Mouse (Mus musculus) embryo, embryonic 10.5 days (tissue): ENCODE results near the gene Disp2.

Experiments
- DNase-seq: peaks from one replicate; pipeline ENCODE4 v3.0.0-alpha.2; 2015; ENCODE audit warnings: low spot score

The Disp2 gene

DNA sequence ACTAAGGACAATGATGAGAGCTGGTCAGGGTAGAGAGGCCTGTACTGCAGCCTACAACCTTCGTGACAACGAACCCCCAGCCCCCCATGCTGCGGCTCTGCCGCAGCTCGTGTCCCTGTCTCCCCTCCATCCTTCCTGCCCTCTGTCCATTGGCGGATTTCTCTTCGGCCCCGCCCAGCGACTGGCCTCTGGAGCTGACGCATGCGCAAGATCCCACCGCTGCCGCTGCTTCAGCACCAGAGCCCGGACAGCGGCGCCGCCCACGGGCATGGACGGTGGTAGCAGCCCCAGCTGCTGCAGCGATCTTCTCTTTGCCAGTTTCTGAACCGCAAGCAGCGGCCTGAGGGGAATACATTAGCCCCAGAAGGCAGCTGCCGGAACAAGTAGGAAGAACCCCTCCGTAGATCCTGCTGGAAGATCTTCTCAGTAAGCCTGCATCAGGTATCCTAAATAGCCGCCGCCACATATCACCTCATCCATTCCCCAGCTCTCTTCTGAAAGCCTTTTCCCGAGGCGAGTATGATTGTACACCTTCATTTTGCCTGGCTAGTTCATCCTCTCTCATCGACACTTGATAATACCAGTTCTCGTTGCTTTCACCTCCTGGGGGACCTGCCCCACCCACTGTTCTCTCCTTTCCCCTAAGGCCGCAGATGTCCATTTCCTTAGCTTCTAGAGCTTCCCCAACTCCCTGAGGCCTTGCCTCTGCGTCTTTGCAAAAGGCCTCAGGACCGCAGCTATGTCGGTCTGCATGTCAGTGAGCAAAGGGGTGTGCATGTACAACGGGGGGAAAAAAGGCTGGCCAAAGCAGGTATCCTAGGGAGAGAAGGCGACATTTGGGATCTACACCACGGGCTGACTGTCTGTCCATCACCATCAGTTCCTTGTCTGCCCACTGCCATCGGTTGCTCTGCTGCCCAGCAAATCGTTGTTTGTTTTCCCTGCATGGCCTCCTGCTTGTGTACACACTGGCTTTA, at the start of gene Disp2:
Gene Disp2, plus strand, starts transcription at position 216 of the 977 bp plus-strand sequence.
- DNase-seq = peak; percentile 97

DNA sequence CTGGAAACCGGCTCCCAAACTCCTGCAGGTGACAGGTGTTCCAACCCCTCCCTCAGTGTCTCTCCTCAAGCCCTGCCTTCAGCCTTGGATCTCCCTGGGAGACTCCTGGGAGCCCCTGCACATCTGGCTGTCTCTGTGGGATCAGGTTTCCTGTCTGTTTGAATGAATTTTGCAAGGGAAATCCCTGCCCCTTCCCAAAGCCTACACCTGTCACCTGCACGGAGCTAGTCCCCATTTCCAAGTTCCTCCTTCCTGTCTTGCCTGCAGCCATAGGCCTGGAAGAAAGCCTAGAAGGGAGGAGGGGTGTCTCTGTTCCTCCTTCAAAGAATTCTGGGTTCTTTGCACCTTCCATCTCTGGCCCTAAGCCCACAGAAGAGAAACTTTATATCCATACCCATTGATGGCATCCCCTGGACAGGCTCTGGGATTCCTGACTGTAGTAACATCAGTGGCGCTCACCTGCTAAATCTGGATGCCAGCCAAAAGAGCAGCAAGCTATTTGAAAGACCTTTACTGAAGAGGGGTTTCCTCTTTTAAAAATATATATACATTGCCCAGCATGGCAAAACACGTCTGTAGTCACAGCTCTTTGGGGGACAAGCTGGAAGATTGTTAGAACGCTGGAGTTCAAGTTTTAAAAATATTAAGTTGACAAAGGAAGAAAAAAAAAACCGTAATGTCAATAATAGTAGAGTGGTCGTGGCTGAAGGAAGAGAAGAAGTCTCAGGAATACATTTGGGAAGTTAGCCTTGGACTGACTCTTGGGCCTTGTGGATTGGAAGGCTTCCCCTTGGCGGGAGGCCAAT, 49.5 kb upstream of the Disp2 start:
- no peak for DNase-seq

DNA sequence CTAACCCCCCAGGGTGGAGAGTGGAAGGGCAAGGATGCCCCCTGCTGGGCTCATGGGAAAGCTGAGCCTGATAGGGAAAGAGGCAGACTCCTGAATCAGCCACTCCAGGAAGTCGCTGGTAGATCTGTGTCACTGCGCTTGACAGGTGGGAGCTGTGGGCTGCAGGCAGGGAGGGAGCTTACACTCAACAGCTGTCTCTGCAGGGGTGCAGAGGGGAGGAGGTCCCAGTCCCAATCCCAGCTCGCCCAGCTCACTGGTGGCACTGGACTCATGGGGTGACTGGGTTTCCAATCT, 49.0 kb upstream of the Disp2 start:
- peak; percentile 65 for DNase-seq

GRCm38 (mm10) chr2:118731981-118732380, 47.5 kb upstream of the Disp2 start:
- DNase-seq = no peak

DNA sequence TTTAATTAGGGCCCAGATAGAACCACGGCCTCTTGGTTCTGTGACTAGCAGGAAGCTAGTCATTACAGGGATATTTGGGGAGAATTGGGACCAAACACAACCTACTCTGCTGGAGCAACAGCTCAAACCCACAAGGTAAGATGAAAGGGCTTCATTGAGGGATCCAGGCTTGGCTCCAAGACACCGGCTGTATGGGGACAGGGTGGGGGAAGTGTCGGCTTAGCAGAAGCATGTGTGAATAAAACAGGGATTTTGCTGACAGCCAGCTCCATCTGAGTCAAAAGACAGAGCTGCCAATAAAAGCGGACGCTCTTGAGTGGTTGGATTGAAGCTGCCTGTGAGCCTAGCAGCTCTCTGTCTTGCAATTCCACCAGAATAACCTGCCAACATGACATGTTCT, 46.2 kb upstream of the Disp2 start:
- DNase-seq = no peak

- no peak for DNase-seq
Observed at GRCm38 (mm10) chr2:118740341-118740740, 39.2 kb upstream of the Disp2 start.

GRCm38 (mm10) chr2:118741183-118741582, 38.3 kb upstream of the Disp2 start:
- no peak for DNase-seq

- peak; percentile 83 for DNase-seq
Observed at GRCm38 (mm10) chr2:118743261-118743943, 36.1 kb upstream of the Disp2 start.

DNA sequence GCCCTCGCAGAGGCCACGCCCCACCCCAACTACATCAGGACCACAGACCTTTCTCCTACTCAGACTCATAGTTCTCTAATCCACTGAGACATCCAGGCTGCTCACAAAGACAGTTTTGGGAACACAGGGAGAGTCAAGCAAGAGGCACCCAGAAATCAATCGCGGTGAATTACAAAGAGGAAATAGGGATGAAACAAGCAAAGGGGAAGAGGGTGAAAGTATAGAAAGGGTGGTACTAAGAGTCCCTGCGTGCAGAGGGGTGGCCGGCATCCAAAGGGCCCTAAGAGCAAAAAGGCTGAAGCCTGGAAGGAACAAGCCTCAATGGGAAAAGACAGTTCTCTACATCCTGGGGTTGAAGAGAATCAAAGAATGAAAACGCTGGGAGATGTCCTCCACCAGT, 34.9 kb upstream of the Disp2 start:
- no peak for DNase-seq

DNA sequence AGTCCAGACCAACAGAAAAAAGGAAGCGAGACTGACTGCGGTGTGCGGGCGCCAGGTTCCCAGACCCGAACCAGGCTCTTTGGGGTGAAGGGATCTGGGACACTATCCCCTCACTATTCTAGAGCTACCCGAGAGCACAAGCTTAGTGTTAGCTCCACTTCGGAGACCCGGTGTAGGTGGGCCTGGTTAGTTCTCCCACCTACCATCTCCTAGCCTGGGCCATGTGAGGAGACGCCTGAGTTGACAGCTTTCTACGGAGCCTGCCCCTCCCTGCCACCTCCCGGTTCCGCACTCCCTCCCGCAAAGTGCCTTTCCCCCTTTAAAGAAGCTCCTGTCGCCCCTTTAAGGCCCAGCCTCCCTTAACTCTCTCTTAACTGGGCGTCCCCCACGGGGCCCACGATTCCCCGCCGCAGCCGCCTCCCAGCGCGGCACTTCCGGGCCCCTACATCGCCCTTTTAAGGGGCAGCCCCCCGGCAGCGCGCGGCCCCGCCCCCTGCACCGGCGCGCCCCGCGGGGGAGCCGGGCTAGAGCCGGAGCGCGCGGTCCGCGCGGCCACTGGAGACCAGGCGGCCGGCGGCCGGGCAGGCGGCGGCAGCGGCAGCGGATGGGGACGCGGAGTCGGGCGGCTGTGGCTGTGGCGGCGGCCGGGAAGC, 34.2 kb upstream of the Disp2 start, which contains the start of gene Inafm2:
Gene Inafm2, plus strand, starts transcription at position 527 of the 653 bp plus-strand sequence.
- peak; percentile 92 for DNase-seq

- peak; percentile 64 for DNase-seq
Observed at GRCm38 (mm10) chr2:118745915-118746901, 33.3 kb upstream of the Disp2 start.

DNA sequence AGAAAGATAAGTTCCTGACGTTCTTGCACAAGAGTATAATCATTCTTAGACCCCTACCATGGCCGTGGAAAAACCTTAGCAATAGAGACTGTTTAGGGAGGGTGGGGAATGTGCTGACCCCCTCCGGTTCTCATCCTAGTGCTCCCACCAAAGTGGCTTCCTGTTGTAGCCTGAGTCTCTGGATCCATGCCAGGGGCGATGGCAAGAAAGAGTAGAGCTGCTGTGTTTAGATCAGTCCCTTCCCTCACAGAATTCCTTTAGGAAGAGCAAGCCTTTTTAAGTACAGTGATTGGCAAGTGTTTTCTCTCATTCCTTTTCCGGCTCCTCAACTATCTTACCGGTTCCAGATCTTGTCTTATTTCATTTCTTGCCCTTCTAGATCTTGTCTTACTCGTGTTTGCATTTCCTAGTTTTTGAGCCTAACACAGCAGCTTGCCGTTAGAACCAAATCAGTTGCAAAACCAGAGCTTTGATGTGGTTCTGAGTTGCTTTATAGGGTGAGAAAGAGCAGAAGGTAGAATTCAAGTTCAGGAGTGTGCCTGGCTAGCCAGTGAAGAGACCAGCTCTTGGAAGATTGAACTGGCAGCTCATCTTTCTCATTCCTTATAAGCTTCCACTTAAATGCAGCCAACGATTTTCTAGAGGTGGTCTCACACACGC, 32.1 kb upstream of the Disp2 start:
- no peak for DNase-seq

GRCm38 (mm10) chr2:118749341-118749884, 30.1 kb upstream of the Disp2 start:
- no peak for DNase-seq

DNA sequence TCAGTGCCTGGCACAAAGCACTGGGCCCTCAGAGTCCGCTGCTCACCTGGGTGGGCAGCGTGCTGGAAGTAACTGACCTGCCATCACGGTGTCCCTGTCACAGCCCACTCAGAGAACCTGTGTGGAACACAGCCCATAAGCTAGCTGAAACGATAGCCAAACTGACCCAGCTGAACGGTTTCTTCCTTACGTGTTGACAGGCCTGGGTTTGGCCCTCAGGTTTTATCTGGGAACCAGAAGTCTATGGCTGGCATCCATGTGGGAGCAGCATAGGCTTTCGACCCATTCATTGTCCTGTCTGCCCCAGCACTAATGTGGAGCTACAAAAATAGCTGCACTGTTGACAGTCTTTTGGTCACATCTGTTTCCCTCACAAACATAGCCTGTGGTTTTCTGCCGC, 29.0 kb upstream of the Disp2 start:
- DNase-seq = no peak

DNA sequence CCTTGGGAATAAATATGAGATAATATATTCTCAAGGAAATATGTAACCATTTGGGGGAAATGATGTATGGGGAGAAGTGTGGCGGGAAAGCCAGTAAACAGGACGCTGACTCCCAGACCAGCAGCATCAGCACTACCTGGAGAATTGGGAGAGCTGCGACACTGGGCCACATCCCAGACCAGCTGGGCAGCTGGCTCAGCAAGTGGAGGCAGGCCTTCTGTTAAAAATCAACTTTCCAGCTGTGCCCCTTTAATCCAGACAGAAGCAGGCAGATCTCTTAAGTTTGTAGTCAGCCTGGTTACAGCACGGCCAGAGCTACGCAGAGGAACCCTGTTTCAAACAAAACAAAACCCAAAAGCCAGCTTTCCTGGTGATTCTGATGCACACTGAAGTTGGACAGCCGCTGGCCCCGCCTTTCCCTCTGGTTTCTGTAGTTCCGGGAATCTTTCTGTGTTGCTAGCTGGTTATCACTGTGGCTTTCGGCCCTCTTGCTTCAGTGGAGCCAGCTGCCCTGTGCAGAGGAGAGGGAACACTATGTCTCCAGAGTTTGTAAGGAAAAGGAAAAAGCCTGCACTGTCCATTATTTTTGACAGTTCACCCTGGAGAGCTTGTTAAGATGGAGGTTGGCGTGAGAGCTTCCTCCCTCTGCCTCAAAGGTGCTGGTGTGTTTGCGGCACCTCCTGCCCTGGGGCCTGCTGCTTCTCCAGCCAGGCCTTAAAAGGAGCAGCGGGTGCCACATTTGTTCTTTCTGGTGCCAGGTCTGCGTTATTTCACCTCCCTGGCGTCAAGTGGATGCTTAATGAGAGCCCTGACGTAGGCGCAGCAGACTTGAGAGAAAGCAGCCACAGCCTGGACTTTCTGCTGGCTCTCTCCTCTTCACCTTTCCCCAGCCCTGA, 27.4 kb upstream of the Disp2 start:
- DNase-seq = no peak

- no peak for DNase-seq
Observed at GRCm38 (mm10) chr2:118752792-118753108, 26.8 kb upstream of the Disp2 start.

GRCm38 (mm10) chr2:118754143-118754542, 25.4 kb upstream of the Disp2 start:
- no peak for DNase-seq

- DNase-seq = no peak
Observed at GRCm38 (mm10) chr2:118755407-118755806, 24.1 kb upstream of the Disp2 start.

- DNase-seq = no peak
Observed at GRCm38 (mm10) chr2:118756103-118756502, 23.4 kb upstream of the Disp2 start.
